Mouse (Mus musculus) common myeloid progenitor, adult 5-6 weeks (primary cell): ENCODE results near the gene Sh3bgrl3. TPM values are rescaled to one million over a fixed set of nuclear protein-coding genes. Genes with fewer than 3 reads are reported as not detected.

Source experiments
- ATAC-seq: replicated peaks from 2 replicates; pipeline ENCODE4 v1.8.0; 2016; ENCODE audit warnings: low read depth, mild to moderate bottlenecking, moderate TSS enrichment, inconsistent platforms; ENCODE audit not compliant: poor library complexity, severe bottlenecking
- total RNA-seq: library from RNA; stranded (forward); fragments of 200-1000, 187-1606 nt; gene quantifications from 2 replicates; pipeline ENCODE4 v1.2.3, GENCODE M21; 2017

The Sh3bgrl3 gene
- total RNA-seq, 1 experiment from 2014 or later: 201 TPM

GRCm38 (mm10) chr4:134087412-134087811 lies 41.2 kb downstream of the Sh3bgrl3 start:
- peak; percentile 96 for ATAC-seq

- no peak for ATAC-seq
Observed at GRCm38 (mm10) chr4:134084999-134085398, 43.6 kb downstream of the Sh3bgrl3 start.

GRCm38 (mm10) chr4:134082460-134082859 lies 46.1 kb downstream of the Sh3bgrl3 start:
- no peak for ATAC-seq

- ATAC-seq: peak; percentile 88
Observed at GRCm38 (mm10) chr4:134081730-134082386, 46.7 kb downstream of the Sh3bgrl3 start.

- ATAC-seq: no peak
Observed at GRCm38 (mm10) chr4:134080674-134081073, 47.9 kb downstream of the Sh3bgrl3 start.

- ATAC-seq: peak; percentile 61
Observed at GRCm38 (mm10) chr4:134078694-134079093, 49.9 kb downstream of the Sh3bgrl3 start.

Other genes starting within 250 kb of the Sh3bgrl3 start
- 62.2 and 80.0 TPM in 2 replicates for gene Rps6ka1, start 241.0 kb downstream of the Sh3bgrl3 start, total RNA-seq
- 497 and 549 TPM in 2 replicates for gene Hmgn2, start 160.1 kb downstream of the Sh3bgrl3 start, total RNA-seq
- 13.2 and 21.0 TPM in 2 replicates for gene Dhdds, start 127.9 kb downstream of the Sh3bgrl3 start, total RNA-seq
- gene Lin28a, start 109.9 kb downstream of the Sh3bgrl3 start, total RNA-seq: 0.18 TPM in 1 of 2 replicates, not detected in the other
- not detected in 2 replicates for gene Zfp683, start 75.0 kb downstream of the Sh3bgrl3 start, total RNA-seq
- not detected in 2 replicates for gene Crybg2, start 68.0 kb downstream of the Sh3bgrl3 start, total RNA-seq
- 215 and 234 TPM in 2 replicates for gene Cd52, start 33.7 kb downstream of the Sh3bgrl3 start, total RNA-seq
- 10.6 and 13.3 TPM in 2 replicates for gene Ubxn11, start 26.2 kb downstream of the Sh3bgrl3 start, total RNA-seq
- gene Cep85, start 58.3 kb upstream of the Sh3bgrl3 start, total RNA-seq: 25.2 and 51.2 TPM in 2 replicates
- not detected in 2 replicates for gene Gm7534, start 74.2 kb upstream of the Sh3bgrl3 start, total RNA-seq
- not detected in 2 replicates for gene Catsper4, start 98.6 kb upstream of the Sh3bgrl3 start, total RNA-seq
- gene Cnksr1, start 109.6 kb upstream of the Sh3bgrl3 start, total RNA-seq: not detected in 2 replicates
- gene E130218I03Rik, start 114.9 kb upstream of the Sh3bgrl3 start, total RNA-seq: 1.8 TPM in 1 of 2 replicates, not detected in the other
- 8.6 and 13.1 TPM in 2 replicates for gene Zfp593, start 116.8 kb upstream of the Sh3bgrl3 start, total RNA-seq
- gene Gm30191, start 118.1 kb upstream of the Sh3bgrl3 start, total RNA-seq: not detected in 2 replicates
- not detected in 2 replicates for gene Grrp1, start 125.3 kb upstream of the Sh3bgrl3 start, total RNA-seq
- 27.9 and 36.1 TPM in 2 replicates for gene Pdik1l, start 159.1 kb upstream of the Sh3bgrl3 start, total RNA-seq
- gene Trim63, start 186.3 kb upstream of the Sh3bgrl3 start, total RNA-seq: not detected in 2 replicates
- not detected in 2 replicates for gene Slc30a2, start 214.4 kb upstream of the Sh3bgrl3 start, total RNA-seq